Mouse (Mus musculus) intestine, postnatal 0 days (tissue): ENCODE results near the gene Rtbdn. TPM values are rescaled to one million over a fixed set of nuclear protein-coding genes. Genes with fewer than 3 reads are reported as not detected.

ENCODE experiments used
- ATAC-seq: fragments of 200-750 bp; cut with Nextera tagmentation; 2 replicates; pipeline ENCODE4 v1.8.0; 2017; ENCODE audit warnings: mild to moderate bottlenecking, moderate TSS enrichment, moderate library complexity
- H3K27ac ChIP-seq: fragments of 300-500 bp; sonication (generic); 2 replicates; pipeline ENCODE4 v1.5.1; 2014; ENCODE audit warnings: mild to moderate bottlenecking, low read depth, low read length, moderate library complexity
- H3K27me3 ChIP-seq: fragments of 300-500 bp; sonication (generic); replicated peaks from 2 replicates; pipeline ENCODE4 v1.6.1; 2014; ENCODE audit warnings: low read length, mixed read lengths; ENCODE audit not compliant: control insufficient read depth, insufficient read depth
- H3K36me3 ChIP-seq: fragments of 300-500 bp; sonication (generic); 2 replicates; pipeline ENCODE4 v1.6.1; 2014; ENCODE audit warnings: mild to moderate bottlenecking, moderate library complexity; ENCODE audit not compliant: control insufficient read depth, insufficient read depth
- H3K4me1 ChIP-seq: fragments of 300-500 bp; sonication (generic); replicated peaks from 2 replicates; pipeline ENCODE4 v1.6.1; 2014; ENCODE audit warnings: antibody characterized with exemption, low read length, mixed read lengths; ENCODE audit not compliant: control insufficient read depth, insufficient read depth
- H3K4me2 ChIP-seq: fragments of 300-500 bp; sonication (generic); replicated peaks from 2 replicates; pipeline ENCODE4 v1.6.1; 2014; ENCODE audit warnings: low read depth, mild to moderate bottlenecking, moderate library complexity
- H3K4me3 ChIP-seq: fragments of 300-500 bp; sonication (generic); 2 replicates; pipeline ENCODE4 v1.5.1; 2014; ENCODE audit warnings: low read depth, low read length
- H3K9ac ChIP-seq: fragments of 300-500 bp; sonication (generic); 2 replicates; pipeline ENCODE4 v1.6.1; 2014; ENCODE audit warnings: mild to moderate bottlenecking, low read depth, low read length
- H3K9me3 ChIP-seq: fragments of 300-500 bp; sonication (generic); 2 replicates; pipeline ENCODE4 v1.6.1; 2016; ENCODE audit warnings: mixed run types; ENCODE audit not compliant: control insufficient read depth
- CTCF ChIP-seq: sonication (generic); IDR thresholded peaks from 2 replicates; pipeline ENCODE4 v1.5.1; 2016; ENCODE audit warnings: low read depth, mild to moderate bottlenecking, control low read depth, antibody characterized with exemption, moderate library complexity
- WGBS: fragments of 180-500 bp; shearing (Covaris S2); extraction: QIAGEN DNeasy Blood & Tissue Kit; methylation state at CpG from one replicate; pipeline ENCODE4 v1.1.7; 2014; 5-methylcytosine and 5-hydroxymethylcytosine counted together
- polyA plus RNA-seq: library from polyadenylated mRNA; unstranded; fragments of >200 nt; fragmentation: Nextera tagmentation; extraction: Ambion mirVana; gene quantifications from 2 replicates; pipeline ENCODE4 v1.2.1, GENCODE M21; 2015

The Rtbdn gene
- polyA plus RNA-seq, 1 experiment from 2014 or later = 0.12 TPM

- Histone ChIP-seq H3K27ac (peak within 1 kb of the TSS; percentile 87), H3K9ac (peak within 1 kb of the TSS; percentile 81), H3K4me1 (peaks cover 6% of the 10 kb centered on the region; the same call in 1 of the 2 replicates), H3K36me3 (peaks cover 27% of the 10 kb centered on the region), H3K4me3 (peak within 1 kb of the TSS; percentile 64), H3K27me3 (no peaks in the 10 kb centered on the region), H3K9me3 (no peaks in the 10 kb centered on the region), H3K4me2 (peak within 1 kb of the TSS; percentile 74)
- under 1% methylated on average over 54 of the region's 56 CpGs for WGBS
- TF ChIP-seq CTCF = 0 out of 2 replicates have a peak, but pooled peaks have one; percentile 5
- peak; percentile 66 for ATAC-seq
These were observed 22.7 kb downstream of the Rtbdn start, which contains the start of the genes Gm49661, Prdx2 and Rnaseh2a for GRCm38 (mm10) chr8:84969241-84970134. TSS of gene Gm49661 (minus strand) at chr8:84969433. TSS of gene Prdx2 (plus strand) at chr8:84969587. TSS of gene Rnaseh2a (minus strand) at chr8:84969767.

GRCm38 (mm10) chr8:84970135-84970790, 23.5 kb downstream of the Rtbdn start:
- Histone ChIP-seq H3K9ac (peak overlapping the region; percentile 81), H3K9me3 (no peaks in the 10 kb centered on the region), H3K4me1 (0 out of 2 replicates have a peak, but pooled peaks cover 6% of the 10 kb centered on the region), H3K27me3 (no peaks in the 10 kb centered on the region), H3K27ac (no peak overlapping the region), H3K4me3 (peak overlapping the region; percentile 64), H3K4me2 (peak overlapping the region; percentile 74), H3K36me3 (peaks cover 27% of the 10 kb centered on the region)
- no peak for ATAC-seq
- 5% methylated on average over 21 of the region's 21 CpGs for WGBS
- no peak for TF ChIP-seq CTCF

- Histone ChIP-seq H3K36me3 (peaks cover 27% of the 10 kb centered on the region), H3K4me1 (0 out of 2 replicates have a peak, but pooled peaks cover 6% of the 10 kb centered on the region), H3K27ac (no peak overlapping the region), H3K9me3 (no peaks in the 10 kb centered on the region), H3K9ac (no peak overlapping the region), H3K27me3 (no peaks in the 10 kb centered on the region), H3K4me3 (no peak overlapping the region), H3K4me2 (peak overlapping the region; percentile 74; the same call in 1 of the 2 replicates)
- no peak for TF ChIP-seq CTCF
- ATAC-seq = no peak
- 44% methylated on average over 5 of the region's 5 CpGs for WGBS
These were observed 24.1 kb downstream of the Rtbdn start for GRCm38 (mm10) chr8:84970913-84971312.

GRCm38 (mm10) chr8:84973079-84973478, 26.3 kb downstream of the Rtbdn start:
- Histone ChIP-seq H3K9ac (no peak overlapping the region), H3K27me3 (no peaks in the 10 kb centered on the region), H3K4me2 (no peak overlapping the region), H3K36me3 (peaks cover 27% of the 10 kb centered on the region), H3K27ac (no peak overlapping the region), H3K4me1 (no peaks in the 10 kb centered on the region), H3K9me3 (no peaks in the 10 kb centered on the region), H3K4me3 (no peak overlapping the region)
- WGBS = 79% methylated on average over 1 of the region's 1 CpGs
- no peak for ATAC-seq
- TF ChIP-seq CTCF = no peak

- Histone ChIP-seq H3K9ac (no peak overlapping the region), H3K4me3 (no peak overlapping the region), H3K4me1 (0 out of 2 replicates have a peak, but pooled peaks cover 2% of the 10 kb centered on the region), H3K27me3 (no peaks in the 10 kb centered on the region), H3K36me3 (peaks cover 27% of the 10 kb centered on the region), H3K9me3 (no peaks in the 10 kb centered on the region), H3K27ac (no peak overlapping the region), H3K4me2 (no peak overlapping the region)
- TF ChIP-seq CTCF = peak; percentile 96
- 55% methylated on average over 4 of the region's 4 CpGs for WGBS
- no peak for ATAC-seq
These were observed 27.2 kb downstream of the Rtbdn start for GRCm38 (mm10) chr8:84973803-84974542.
